Mouse (Mus musculus) limb, embryonic 14.5 days (tissue): Measurements from ENCODE around the gene Rmnd5b. TPM values are rescaled to one million over a fixed set of nuclear protein-coding genes. Genes with fewer than 3 reads are reported as not detected.

Experiments
- ATAC-seq: fragments of 200-750 bp; cut with Nextera tagmentation; 2 replicates; pipeline ENCODE4 v1.8.0; 2017; ENCODE audit warnings: low read depth, moderate number of reproducible peaks, moderate TSS enrichment; ENCODE audit not compliant: low FRiP score
- DNase-seq: peaks from one replicate; pipeline ENCODE4 v3.0.0-alpha.2; 2015; ENCODE audit warnings: low spot score
- H3K27ac ChIP-seq: fragments of 300-500 bp; sonication (generic); replicated peaks from 2 replicates; pipeline ENCODE4 v1.5.1; 2014; ENCODE audit warnings: low read depth, mild to moderate bottlenecking, low read length, moderate library complexity, mixed read lengths
- H3K27me3 ChIP-seq: fragments of 300-500 bp; sonication (generic); 2 replicates; pipeline ENCODE4 v1.6.1; 2014; ENCODE audit warnings: low read length, mixed read lengths; ENCODE audit not compliant: control insufficient read depth, insufficient read depth
- H3K36me3 ChIP-seq: fragments of 300-500 bp; sonication (generic); 2 replicates; pipeline ENCODE4 v1.6.1; 2014; ENCODE audit warnings: mild to moderate bottlenecking, low read length, moderate library complexity, mixed read lengths; ENCODE audit not compliant: control insufficient read depth, insufficient read depth
- H3K4me1 ChIP-seq: fragments of 300-500 bp; sonication (generic); 2 replicates; pipeline ENCODE4 v1.6.1; 2014; ENCODE audit warnings: antibody characterized with exemption, low read length, mixed read lengths; ENCODE audit not compliant: control insufficient read depth, insufficient read depth
- H3K4me2 ChIP-seq: fragments of 300-500 bp; sonication (generic); replicated peaks from 2 replicates; pipeline ENCODE4 v1.6.1; 2014; ENCODE audit warnings: low read depth, mild to moderate bottlenecking, low read length, moderate library complexity; ENCODE audit not compliant: severe bottlenecking
- H3K4me3 ChIP-seq: fragments of 300-500 bp; sonication (generic); replicated peaks from 2 replicates; pipeline ENCODE4 v1.5.1; 2014; ENCODE audit warnings: low read length
- H3K9ac ChIP-seq: fragments of 300-500 bp; sonication (generic); 2 replicates; pipeline ENCODE4 v1.6.1; 2014; ENCODE audit warnings: mild to moderate bottlenecking, low read depth, low read length, moderate library complexity; ENCODE audit not compliant: severe bottlenecking
- H3K9me3 ChIP-seq: fragments of 300-500 bp; sonication (generic); 2 replicates; pipeline ENCODE4 v1.6.1; 2016; ENCODE audit warnings: low read length; ENCODE audit not compliant: control insufficient read depth
- POLR2A ChIP-seq: fragments of 200-500 bp; IDR thresholded peaks from 2 replicates; pipeline ENCODE4 v1.8.0; 2012; ENCODE audit warnings: inconsistent platforms, mild to moderate bottlenecking, moderate library complexity, borderline replicate concordance; ENCODE audit not compliant: insufficient read depth, insufficient read length; ENCODE audit errors: extremely low read depth
- WGBS: fragments of 180-500 bp; shearing (Covaris S2); extraction: QIAGEN DNeasy Blood & Tissue Kit; methylation state at CpG from one replicate; pipeline ENCODE4 v1.1.7; 2014; 5-methylcytosine and 5-hydroxymethylcytosine counted together
- polyA plus RNA-seq, 2 experiments: library from polyadenylated mRNA; depleted of rRNA in 1 of 2; stranded (reverse) in 1 of 2; unstranded in 1 of 2; fragments of >200 nt; fragmentation: Nextera tagmentation in 1 of 2; extraction: Ambion mirVana in 1 of 2; gene quantifications; 2 replicates each; pipeline versions ENCODE4 v1.2.1 to v1.2.3; 2012 to 2014

Rmnd5b gene
- polyA plus RNA-seq, 2 experiments = 49.3 to 57.4 TPM

DNA sequence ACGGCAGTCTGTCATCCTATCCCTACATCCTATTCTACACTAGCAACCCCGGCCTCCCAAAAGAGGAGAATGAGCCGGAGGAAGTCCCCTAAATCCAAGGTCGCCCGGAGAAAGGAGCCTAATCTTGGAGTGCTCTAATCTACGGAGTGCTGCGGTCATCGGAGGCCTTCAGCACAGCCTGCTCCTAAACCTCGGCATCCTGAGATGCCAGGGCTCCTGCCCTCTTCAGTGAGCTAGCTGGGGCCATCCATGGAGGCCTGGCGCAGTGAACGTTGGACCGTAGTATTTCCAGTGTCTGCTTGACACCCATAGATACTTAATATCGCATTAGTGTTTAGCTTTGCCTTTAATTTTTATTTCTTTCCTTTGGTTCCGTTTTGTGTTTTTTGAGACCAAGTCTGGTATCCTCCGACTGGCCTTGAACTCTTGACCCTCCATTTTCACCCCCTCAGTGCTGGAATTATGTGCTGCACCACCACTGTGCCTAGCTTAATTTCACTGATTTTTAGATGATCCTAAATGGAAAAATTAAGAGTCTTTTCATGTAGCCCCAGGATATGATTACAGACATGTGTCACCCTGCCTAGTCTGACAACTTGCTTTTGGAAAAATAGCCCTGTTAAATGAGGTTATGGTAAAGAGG, 28.5 kb downstream of the Rmnd5b start:
- ATAC-seq (peak; percentile 25), DNase-seq (no peak)
- TF ChIP-seq POLR2A = no peak
- peak overlapping the region; percentile 72 for H3K27ac ChIP-seq
- peak overlapping the region; percentile 94 for H3K4me3 ChIP-seq
- H3K9me3 ChIP-seq = no peaks in the 10 kb centered on the region
- peaks cover 19% of the 10 kb centered on the region for H3K4me1 ChIP-seq
- peak overlapping the region; percentile 100 for H3K9ac ChIP-seq
- H3K4me2 ChIP-seq = peak overlapping the region; percentile 64
- no peaks in the 10 kb centered on the region for H3K27me3 ChIP-seq
- 12% methylated on average over 15 of the region's 15 CpGs for WGBS
- H3K36me3 ChIP-seq = peaks cover 34% of the 10 kb centered on the region

DNA sequence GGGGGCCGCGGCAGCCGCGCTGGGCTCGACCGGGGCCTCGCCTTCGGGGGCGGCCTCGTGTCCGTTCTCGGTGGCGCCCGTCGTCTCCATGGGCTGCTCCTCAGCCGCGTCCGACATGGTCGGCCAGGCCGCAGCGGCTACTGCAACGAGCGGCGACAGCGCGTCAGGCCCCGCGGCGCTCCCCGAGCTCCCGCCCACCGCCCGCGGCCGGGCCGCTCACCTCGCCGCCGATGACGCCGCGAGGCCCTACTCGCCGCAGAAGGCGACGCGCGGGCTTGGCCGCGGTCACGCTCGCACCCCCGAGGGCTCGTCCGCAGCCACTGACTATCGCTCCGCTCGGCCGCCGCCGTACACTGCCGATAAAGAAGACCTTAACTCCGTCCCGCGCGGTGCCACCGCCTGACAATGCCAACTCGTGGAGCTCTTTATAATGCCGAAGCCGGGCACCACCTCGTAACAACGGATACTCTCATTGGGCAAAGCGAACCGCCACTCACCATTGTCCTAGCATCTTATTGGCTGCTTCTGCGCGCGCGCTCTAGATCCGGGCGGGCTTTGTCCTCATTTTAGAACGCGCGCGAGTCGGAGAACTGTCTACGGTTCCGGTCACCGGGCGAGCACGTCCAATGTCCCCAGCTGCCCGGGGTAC, 29.1 kb downstream of the Rmnd5b start, which contains the start of gene Hnrnpab:
Hnrnpab (minus strand) TSS at position 401 of the 649 bp plus-strand sequence.
- 1% methylated on average over 74 of the region's 91 CpGs for WGBS
- H3K4me3 ChIP-seq = peak within 1 kb of the TSS; percentile 94
- H3K36me3 ChIP-seq = peaks cover 41% of the 10 kb centered on the region
- peak within 1 kb of the TSS; percentile 96 for H3K27ac ChIP-seq
- DNase-seq = peak; percentile 99
- no peaks in the 10 kb centered on the region for H3K27me3 ChIP-seq
- TF ChIP-seq POLR2A = peak; percentile 100
- no peaks in the 10 kb centered on the region for H3K9me3 ChIP-seq
- H3K9ac ChIP-seq = peak within 1 kb of the TSS; percentile 100
- ATAC-seq = peak; percentile 92
- H3K4me1 ChIP-seq = peaks cover 19% of the 10 kb centered on the region
- H3K4me2 ChIP-seq = peak within 1 kb of the TSS; percentile 86

DNA sequence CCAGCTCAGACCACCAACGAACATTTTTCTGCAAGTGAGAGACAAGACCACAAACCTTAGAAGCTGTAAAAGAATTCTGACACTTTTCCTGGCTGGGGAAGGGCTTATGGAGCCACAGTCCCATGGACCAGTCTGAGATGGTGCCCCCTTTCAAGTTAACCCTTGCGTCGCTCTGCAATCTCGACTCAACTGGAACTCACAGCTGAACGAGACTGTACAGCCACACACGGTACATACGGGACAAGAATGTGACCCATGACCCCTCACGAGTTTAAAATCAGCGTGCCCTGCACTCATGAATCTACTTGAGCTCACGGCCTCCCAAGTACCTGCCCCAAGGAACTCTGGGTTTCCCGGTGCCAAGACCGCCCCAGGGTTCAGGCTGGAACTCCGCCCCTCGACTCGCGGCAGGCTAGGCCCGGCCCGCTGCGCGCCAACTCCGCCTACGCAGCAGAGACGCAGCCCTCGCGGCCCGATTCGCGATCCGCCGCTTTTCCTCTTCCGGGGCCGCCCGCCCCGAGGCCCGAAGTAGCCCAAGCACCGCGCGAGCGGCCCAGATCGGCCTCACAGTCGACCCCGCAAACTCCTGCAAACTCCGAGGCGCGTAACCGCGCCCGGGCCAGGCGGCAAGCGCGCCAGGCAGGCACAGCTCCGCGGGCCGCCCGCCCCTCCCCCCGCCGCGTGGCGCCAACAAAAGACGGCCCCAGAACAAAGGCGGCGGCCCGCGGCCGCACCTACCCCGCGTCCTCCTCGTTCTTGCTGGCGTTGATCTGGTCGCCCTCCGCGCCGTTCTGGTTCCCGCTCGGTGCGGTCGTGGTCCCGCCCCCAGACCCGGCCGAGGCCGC, 29.9 kb downstream of the Rmnd5b start:
- Histone ChIP-seq H3K4me2 (peak overlapping the region; percentile 86), H3K9ac (peak overlapping the region; percentile 100), H3K4me3 (peak overlapping the region; percentile 94), H3K36me3 (peaks cover 48% of the 10 kb centered on the region), H3K4me1 (peaks cover 19% of the 10 kb centered on the region), H3K27me3 (no peaks in the 10 kb centered on the region), H3K27ac (peak overlapping the region; percentile 96), H3K9me3 (no peaks in the 10 kb centered on the region)
- WGBS = 4% methylated on average over 68 of the region's 81 CpGs
- TF ChIP-seq POLR2A = 0 out of 2 replicates have a peak, but pooled peaks have one; percentile 42
- peak; percentile 70 for ATAC-seq
- peak; percentile 84 for DNase-seq

DNA sequence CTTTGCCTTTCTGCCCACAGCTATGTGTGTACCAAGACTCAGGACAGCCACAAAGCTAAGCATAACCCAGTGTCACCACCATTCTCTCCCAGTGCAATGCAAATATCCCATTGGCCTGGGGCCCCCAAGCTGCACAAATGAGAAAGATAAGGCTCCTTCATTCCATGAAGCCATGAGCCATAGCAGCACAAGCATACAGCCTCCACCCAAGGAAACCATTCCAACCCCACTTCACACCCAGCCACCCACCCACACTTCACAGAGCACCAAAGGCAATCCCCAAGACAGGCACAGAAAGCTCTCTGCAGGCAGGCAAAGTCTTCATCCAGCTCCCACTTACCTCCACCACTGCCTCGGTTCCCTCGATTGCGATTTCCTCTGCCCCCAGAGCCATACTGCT, 33.4 kb downstream of the Rmnd5b start:
- Histone ChIP-seq H3K36me3 (peaks cover 84% of the 10 kb centered on the region), H3K4me1 (peaks cover 19% of the 10 kb centered on the region), H3K9ac (no peak overlapping the region), H3K27ac (no peak overlapping the region), H3K4me2 (no peak overlapping the region), H3K9me3 (no peaks in the 10 kb centered on the region), H3K27me3 (no peaks in the 10 kb centered on the region), H3K4me3 (no peak overlapping the region)
- ATAC-seq (no peak), DNase-seq (no peak)
- TF ChIP-seq POLR2A = no peak
- 96% methylated on average over 3 of the region's 3 CpGs for WGBS

DNA sequence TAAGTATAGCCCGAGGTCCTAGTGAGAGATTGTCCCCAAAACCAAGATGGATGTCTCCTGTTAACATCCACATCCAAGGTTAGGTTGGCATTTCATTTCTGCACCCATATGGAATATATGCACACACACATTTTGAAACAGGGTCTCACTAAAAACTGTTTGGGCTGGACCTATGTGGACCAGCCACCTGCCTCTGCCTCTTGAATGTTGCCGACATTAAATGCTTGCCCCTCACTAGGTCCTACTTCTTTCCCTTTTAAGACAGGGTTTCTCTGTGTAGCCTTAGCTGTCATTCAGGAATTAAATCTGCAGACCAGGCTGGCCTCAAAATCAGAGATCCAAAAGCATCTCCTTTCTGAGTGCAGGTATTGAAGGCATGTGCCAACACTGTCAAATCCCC, 38.1 kb downstream of the Rmnd5b start:
- 0 out of 2 replicates have a peak, but pooled peaks cover under 1% of the 10 kb centered on the region for H3K4me1 ChIP-seq
- 80% methylated on average over 2 of the region's 2 CpGs for WGBS
- no peaks in the 10 kb centered on the region for H3K9me3 ChIP-seq
- peaks cover 99% of the 10 kb centered on the region for H3K36me3 ChIP-seq
- H3K4me3 ChIP-seq = no peak overlapping the region
- H3K27me3 ChIP-seq = no peaks in the 10 kb centered on the region
- DNase-seq (no peak), ATAC-seq (no peak)
- no peak overlapping the region for H3K4me2 ChIP-seq
- TF ChIP-seq POLR2A = no peak
- H3K27ac ChIP-seq = no peak overlapping the region
- H3K9ac ChIP-seq = no peak overlapping the region
